Mouse (Mus musculus) brain, embryonic 14.5 days (tissue): ENCODE measurements at regions not wholly inside any gene's neighbourhood (a gene's known extent, or its start where the extent isn't known, plus 50 kb on each side); places are given as distances from the start of the nearest gene placed in this dataset.

ENCODE experiments used
- CTCF ChIP-seq: fragments of 200-500 bp; IDR thresholded peaks from 2 replicates; pipeline ENCODE4 v1.5.1; 2012; ENCODE audit warnings: inconsistent platforms, mild to moderate bottlenecking, moderate library complexity, borderline replicate concordance; ENCODE audit not compliant: insufficient read depth, insufficient read length; ENCODE audit errors: extremely low read depth
- POLR2A ChIP-seq: fragments of 200-500 bp; IDR thresholded peaks from 2 replicates; pipeline ENCODE4 v1.6.1; 2012; ENCODE audit warnings: mild to moderate bottlenecking, inconsistent platforms, borderline replicate concordance; ENCODE audit not compliant: poor library complexity, insufficient read depth, insufficient read length, severe bottlenecking; ENCODE audit errors: extremely low read depth

- no peak for TF ChIP-seq CTCF
- no peak for TF ChIP-seq POLR2A
Observed at GRCm38 (mm10) chr4:31566158-31566557, 397.7 kb upstream of the Map3k7 start.
